Mouse (Mus musculus): Measurements from ENCODE around the gene Dbp. TPM values are rescaled to one million over a fixed set of nuclear protein-coding genes. Genes with fewer than 3 reads are reported as not detected.

The Dbp gene
- polyA plus RNA-seq, 1 experiment from 2014 or later: 3.1 TPM

GRCm38 (mm10) chr7:45681046-45681736 lies 23.7 kb upstream of the Dbp start:
- Histone ChIP-seq H3K36me3 (no peaks in the 10 kb centered on the region), H3K9me3 (no peaks in the 10 kb centered on the region), H3K4me1 (replicated peaks) (peaks cover 19% of the 10 kb centered on the region), H3K4me2 (no peak overlapping the region), H3K27ac (replicated peaks) (no peak overlapping the region), H3K27me3 (no peaks in the 10 kb centered on the region), H3K9ac (no peak overlapping the region), H3K4me3 (no peak overlapping the region)
- 85% methylated on average over 8 of the region's 8 CpGs for WGBS
- ATAC-seq (ENCODE audit: low read depth): no peak

DNA sequence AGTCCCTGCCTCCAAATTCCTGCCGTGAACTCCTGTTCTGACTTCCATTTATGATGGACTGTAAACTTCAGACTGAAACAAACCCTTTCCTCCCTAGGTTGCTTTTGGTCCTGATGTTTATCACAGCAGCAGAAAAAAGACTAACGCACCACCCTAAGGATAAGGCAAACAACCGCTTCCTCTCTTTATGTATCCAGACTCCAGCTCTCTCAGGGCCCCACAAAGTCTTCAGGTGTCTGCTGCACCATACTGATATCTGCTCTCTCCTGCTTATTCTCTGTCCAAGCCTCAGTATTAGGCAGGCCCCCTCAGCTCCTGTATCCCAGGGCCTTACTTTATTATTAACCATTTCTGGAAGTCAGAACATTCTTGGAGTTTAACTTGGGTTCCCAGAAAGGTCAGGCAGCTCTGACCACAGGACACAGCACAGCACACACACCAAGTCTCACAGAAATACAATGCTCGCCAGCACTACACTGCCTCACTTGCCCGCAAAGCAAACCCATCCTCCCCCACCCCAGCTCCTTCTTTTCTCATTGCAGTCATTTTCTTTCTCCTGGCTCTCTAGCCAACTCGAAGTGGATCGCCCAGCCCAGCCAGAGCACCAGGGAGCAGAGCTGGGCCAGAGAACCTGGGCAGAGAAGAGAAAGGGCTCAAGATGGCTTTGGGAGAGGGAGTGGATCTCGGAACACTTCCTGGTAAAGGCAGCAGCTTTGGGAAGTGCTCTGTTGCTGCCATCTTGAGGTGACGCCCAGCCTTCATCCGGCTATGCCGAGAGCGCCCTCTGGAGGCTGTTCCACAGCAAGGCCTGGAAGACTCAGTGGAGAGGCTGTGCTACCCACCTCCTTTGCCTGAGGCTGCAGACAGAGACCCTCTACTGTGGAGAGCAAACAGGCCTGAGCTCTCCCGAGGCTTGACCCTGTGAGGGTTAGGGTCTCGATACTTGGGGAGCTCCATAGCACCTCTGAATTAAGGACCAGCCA lies 22.5 kb upstream of the Dbp start:
- 31% methylated on average over 14 of the region's 14 CpGs for WGBS
- H3K9ac ChIP-seq: peak overlapping the region; percentile 43; the same call in 1 of the 2 replicates
- ATAC-seq (ENCODE audit: low read depth): peak; percentile 82

DNA sequence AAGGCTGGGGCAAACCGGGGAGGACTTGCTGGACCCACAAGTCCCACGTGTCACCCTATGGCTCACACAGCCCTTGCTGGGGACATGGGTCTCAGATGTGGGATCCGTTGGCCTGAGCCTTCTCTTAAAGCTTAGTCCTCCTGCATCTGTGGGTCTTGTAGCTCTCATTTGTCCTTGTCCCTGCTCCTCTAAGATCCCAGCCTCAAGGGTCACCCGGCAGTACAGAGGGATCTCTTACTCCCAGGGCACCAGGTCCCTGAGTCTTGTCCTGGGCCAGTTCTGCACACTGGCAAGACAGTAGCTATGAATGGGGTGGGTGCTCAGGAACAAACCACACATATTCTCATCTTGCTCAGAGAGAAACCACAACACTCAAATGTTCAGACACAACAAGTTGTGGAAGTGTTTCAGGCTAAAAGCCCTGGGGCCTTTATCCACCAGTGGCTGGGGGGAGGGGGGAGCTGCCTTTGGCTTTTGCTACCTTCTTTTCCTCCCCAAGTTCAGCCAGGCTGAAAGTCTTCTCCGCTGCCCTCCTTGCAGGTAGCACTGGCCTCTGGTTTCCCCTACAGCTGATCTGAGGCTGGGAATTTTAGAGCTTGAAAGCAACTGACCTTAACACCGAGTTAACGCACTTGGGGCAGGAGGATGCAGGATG lies 21.4 kb upstream of the Dbp start, which contains the start of gene Ntn5:
Gene Ntn5 (plus strand): TSS at position 627 of the 655 bp plus-strand sequence.
- Histone ChIP-seq H3K4me2 (no peak within 1 kb of the TSS; the same call in 1 of the 2 replicates), H3K4me3 (no peak within 1 kb of the TSS), H3K27ac (replicated peaks) (no peak within 1 kb of the TSS), H3K4me1 (replicated peaks) (peaks cover 31% of the 10 kb centered on the region), H3K9me3 (no peaks in the 10 kb centered on the region), H3K9ac (peak within 1 kb of the TSS; percentile 43; the same call in 1 of the 2 replicates), H3K27me3 (no peaks in the 10 kb centered on the region), H3K36me3 (no peaks in the 10 kb centered on the region)
- WGBS: 77% methylated on average over 7 of the region's 7 CpGs
- ATAC-seq (ENCODE audit: low read depth): no peak

More for the DNA sequence above, 22.5 kb upstream of the Dbp start:
- H3K4me2 ChIP-seq: peak overlapping the region; percentile 40
- H3K36me3 ChIP-seq: no peaks in the 10 kb centered on the region
- H3K27me3 ChIP-seq: no peaks in the 10 kb centered on the region
- H3K27ac ChIP-seq (replicated peaks): peak overlapping the region; percentile 35; the same call in 1 of the 2 replicates
- H3K9me3 ChIP-seq: no peaks in the 10 kb centered on the region
- peaks cover 31% of the 10 kb centered on the region for H3K4me1 ChIP-seq (replicated peaks)
- no peak overlapping the region for H3K4me3 ChIP-seq

GRCm38 (mm10) chr7:45685811-45686210 lies 19.1 kb upstream of the Dbp start:
- ATAC-seq (ENCODE audit: low read depth): no peak
- Histone ChIP-seq H3K36me3 (no peaks in the 10 kb centered on the region), H3K27me3 (no peaks in the 10 kb centered on the region; the same call in 1 of the 2 replicates), H3K4me3 (no peak overlapping the region), H3K9ac (no peak overlapping the region), H3K27ac (replicated peaks) (no peak overlapping the region), H3K4me1 (replicated peaks) (peaks cover 31% of the 10 kb centered on the region), H3K9me3 (no peaks in the 10 kb centered on the region), H3K4me2 (no peak overlapping the region)
- WGBS: 63% methylated on average over 10 of the region's 10 CpGs

DNA sequence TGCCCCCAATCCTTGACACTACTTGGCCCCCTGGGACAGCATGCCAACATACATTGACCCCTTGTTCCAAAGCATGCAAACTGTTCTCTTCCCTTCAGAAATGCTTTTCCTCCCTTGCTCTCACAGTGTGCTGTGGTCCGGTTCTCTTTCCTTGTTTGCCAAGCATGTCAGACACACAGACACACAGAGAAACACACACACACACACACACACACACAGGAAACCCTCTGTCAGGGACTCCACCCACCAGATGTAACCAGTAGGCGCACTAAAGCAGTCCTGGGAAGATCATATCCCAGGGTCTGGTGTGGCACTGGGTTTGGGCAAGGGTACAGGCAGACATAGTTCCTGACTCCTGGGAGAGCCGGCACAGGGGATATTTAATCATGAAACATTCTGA lies 18.0 kb upstream of the Dbp start:
- Histone ChIP-seq H3K4me1 (replicated peaks) (peaks cover 31% of the 10 kb centered on the region), H3K4me2 (no peak overlapping the region), H3K4me3 (no peak overlapping the region), H3K27ac (replicated peaks) (no peak overlapping the region), H3K9me3 (no peaks in the 10 kb centered on the region), H3K27me3 (no peaks in the 10 kb centered on the region; the same call in 1 of the 2 replicates), H3K36me3 (no peaks in the 10 kb centered on the region), H3K9ac (0 out of 2 replicates have a peak overlapping the region, but pooled peaks have one; percentile 4)
- no peak for ATAC-seq (ENCODE audit: low read depth)
- 70% methylated on average over 3 of the region's 3 CpGs for whole genome bisulfite sequencing

DNA sequence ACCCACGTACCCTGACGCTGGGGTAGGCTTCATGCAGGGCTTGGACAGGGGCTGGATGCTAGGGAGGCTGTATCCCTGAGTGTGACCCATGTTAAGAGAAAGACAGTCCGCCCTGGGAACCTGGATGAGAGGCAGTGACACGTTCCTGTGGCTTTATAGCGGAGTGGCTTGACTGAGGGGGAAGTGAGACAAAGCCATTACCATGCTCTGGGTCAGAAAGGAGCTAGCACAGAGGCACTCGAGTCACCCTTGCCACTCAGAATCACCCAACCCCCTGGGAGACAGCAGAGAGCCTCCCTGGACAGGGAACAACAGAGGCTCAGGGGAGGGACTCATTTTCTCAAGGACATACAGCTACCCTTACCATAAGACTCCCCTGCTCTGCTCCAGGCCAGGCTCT lies 15.8 kb upstream of the Dbp start:
- no peaks in the 10 kb centered on the region for H3K9me3 ChIP-seq
- H3K36me3 ChIP-seq: no peaks in the 10 kb centered on the region
- 60% methylated on average over 6 of the region's 6 CpGs for WGBS
- ATAC-seq (ENCODE audit: low read depth): no peak
- H3K9ac ChIP-seq: no peak overlapping the region
- H3K4me2 ChIP-seq: no peak overlapping the region
- H3K27ac ChIP-seq (replicated peaks): no peak overlapping the region
- peaks cover 20% of the 10 kb centered on the region for H3K4me1 ChIP-seq (replicated peaks)
- no peaks in the 10 kb centered on the region; the same call in 1 of the 2 replicates for H3K27me3 ChIP-seq
- no peak overlapping the region for H3K4me3 ChIP-seq

DNA sequence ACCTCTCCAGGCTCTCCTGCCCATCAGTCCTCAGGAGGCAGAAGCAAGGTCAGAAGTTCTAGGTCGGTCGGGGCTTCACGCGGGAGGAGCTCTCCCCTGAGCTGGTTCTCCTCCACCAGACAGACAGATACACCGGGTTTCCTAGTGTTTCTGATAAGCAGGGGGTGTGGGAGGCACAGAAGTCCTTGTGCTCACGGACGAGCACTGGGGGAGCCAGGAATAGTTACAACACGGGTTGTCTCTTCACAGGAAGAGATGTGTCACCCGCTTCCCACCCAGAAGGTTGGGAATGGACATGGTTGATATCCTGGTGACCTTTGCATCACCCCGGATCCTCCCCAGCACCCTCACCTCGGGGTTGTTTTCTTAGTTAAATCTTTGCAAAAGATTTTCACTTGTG lies 15.1 kb upstream of the Dbp start:
- Histone ChIP-seq H3K9me3 (no peaks in the 10 kb centered on the region), H3K4me3 (no peak overlapping the region), H3K27ac (replicated peaks) (no peak overlapping the region), H3K4me2 (no peak overlapping the region), H3K36me3 (no peaks in the 10 kb centered on the region), H3K27me3 (no peaks in the 10 kb centered on the region; the same call in 1 of the 2 replicates), H3K4me1 (replicated peaks) (peaks cover 20% of the 10 kb centered on the region), H3K9ac (no peak overlapping the region)
- 76% methylated on average over 11 of the region's 11 CpGs for WGBS
- ATAC-seq (ENCODE audit: low read depth): no peak

DNA sequence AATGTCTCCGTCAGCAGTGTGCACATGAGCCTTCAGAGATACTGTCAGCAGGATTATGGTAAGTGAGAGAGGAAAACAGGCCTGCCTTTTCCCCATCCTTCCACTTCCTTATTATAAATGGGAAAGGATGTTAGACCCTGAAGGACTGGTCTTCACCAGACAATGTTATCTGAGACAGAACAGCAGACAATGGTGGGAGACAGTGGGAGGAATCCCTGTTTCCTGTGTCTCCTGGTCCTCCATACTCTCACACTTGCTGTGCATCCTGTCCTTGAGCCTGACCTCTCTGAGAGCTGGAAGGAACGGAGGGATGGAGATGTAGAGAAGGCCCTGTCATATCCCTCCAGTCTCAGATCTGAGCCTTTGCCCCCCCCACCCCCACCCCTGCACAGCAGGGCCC lies 12.5 kb upstream of the Dbp start:
- H3K27ac ChIP-seq (replicated peaks): no peak overlapping the region
- no peak overlapping the region for H3K9ac ChIP-seq

GRCm38 (mm10) chr7:45693921-45694591 lies 10.8 kb upstream of the Dbp start, which contains the start of gene Sec1:
Sec1 (minus strand) TSS chr7:45694402.
- Histone ChIP-seq H3K4me2 (no peak within 1 kb of the TSS), H3K27ac (replicated peaks) (no peak within 1 kb of the TSS), H3K27me3 (peaks cover 12% of the 10 kb centered on the region), H3K9me3 (no peaks in the 10 kb centered on the region), H3K4me3 (no peak within 1 kb of the TSS), H3K4me1 (replicated peaks) (peaks cover 8% of the 10 kb centered on the region; the same call in 1 of the 2 replicates), H3K36me3 (no peaks in the 10 kb centered on the region), H3K9ac (no peak within 1 kb of the TSS)
- WGBS: 87% methylated on average over 50 of the region's 50 CpGs
- ATAC-seq (ENCODE audit: low read depth): no peak

More for the DNA sequence above, 12.5 kb upstream of the Dbp start:
- no peaks in the 10 kb centered on the region; the same call in 1 of the 2 replicates for H3K4me1 ChIP-seq (replicated peaks)
- no peak overlapping the region for H3K4me3 ChIP-seq
- no peaks in the 10 kb centered on the region; the same call in 1 of the 2 replicates for H3K27me3 ChIP-seq
- no peak for ATAC-seq (ENCODE audit: low read depth)
- no peak overlapping the region for H3K4me2 ChIP-seq
- WGBS: 88% methylated on average over 2 of the region's 2 CpGs
- no peaks in the 10 kb centered on the region for H3K9me3 ChIP-seq
- no peaks in the 10 kb centered on the region for H3K36me3 ChIP-seq

DNA sequence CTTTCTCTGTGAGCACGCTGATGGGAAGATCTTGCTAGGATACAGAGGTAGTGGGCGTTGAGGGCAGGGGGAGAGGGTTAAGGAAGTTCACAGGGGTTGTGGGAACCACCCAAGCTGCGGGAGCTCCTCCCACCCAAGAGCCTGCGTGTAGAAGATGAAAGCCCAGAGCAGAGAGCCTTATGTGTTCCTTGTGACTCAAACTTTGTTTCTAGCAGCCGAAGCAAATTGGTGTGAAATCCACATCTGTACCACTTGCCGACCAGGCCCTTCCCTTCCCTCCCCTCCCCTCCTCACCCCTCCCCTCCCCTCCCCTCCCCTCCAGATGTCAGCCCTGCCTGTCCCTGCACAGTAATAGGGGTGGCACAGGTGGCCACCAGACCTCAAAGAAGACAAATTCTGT lies 9.8 kb upstream of the Dbp start:
- no peak overlapping the region for H3K27ac ChIP-seq (replicated peaks)
- ATAC-seq (ENCODE audit: low read depth): no peak
- H3K27me3 ChIP-seq: peaks cover 22% of the 10 kb centered on the region
- H3K9me3 ChIP-seq: no peaks in the 10 kb centered on the region
- H3K4me1 ChIP-seq (replicated peaks): peaks cover 18% of the 10 kb centered on the region
- no peak overlapping the region for H3K9ac ChIP-seq
- 4% methylated on average over 6 of the region's 6 CpGs for WGBS
- no peak overlapping the region for H3K4me3 ChIP-seq
- H3K4me2 ChIP-seq: no peak overlapping the region
- H3K36me3 ChIP-seq: no peaks in the 10 kb centered on the region

DNA sequence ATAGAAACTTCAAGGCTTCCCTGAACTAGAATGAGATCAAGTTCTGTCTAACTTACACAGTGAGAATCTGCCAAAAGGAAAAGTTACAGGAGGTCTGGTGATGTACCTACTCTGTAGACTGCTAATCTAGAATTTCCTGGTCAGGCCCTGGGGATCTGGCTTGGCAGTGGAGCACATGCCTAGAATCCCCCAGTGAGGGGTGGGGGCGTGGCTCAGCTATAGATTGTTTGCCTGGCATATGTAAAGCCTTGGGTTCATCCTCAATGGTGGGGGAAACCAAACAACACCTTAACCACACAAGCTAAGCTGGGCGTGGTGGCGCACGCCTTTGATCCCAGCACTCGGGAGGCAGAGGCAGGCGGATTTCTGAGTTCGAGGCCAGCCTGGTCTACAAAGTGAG lies 7.0 kb upstream of the Dbp start:
- WGBS: 89% methylated on average over 7 of the region's 7 CpGs
- Histone ChIP-seq H3K9me3 (no peaks in the 10 kb centered on the region), H3K27ac (replicated peaks) (no peak overlapping the region), H3K4me2 (no peak overlapping the region), H3K4me1 (replicated peaks) (peaks cover 42% of the 10 kb centered on the region), H3K4me3 (no peak overlapping the region), H3K9ac (no peak overlapping the region), H3K27me3 (peaks cover 27% of the 10 kb centered on the region), H3K36me3 (no peaks in the 10 kb centered on the region)
- no peak for ATAC-seq (ENCODE audit: low read depth)

Data from neural tube, embryonic 13.5 days (tissue).